Mouse (Mus musculus): Measurements from ENCODE around the gene Zzz3.

GRCm38 (mm10) chr3:152395350-152396277 lies at the start of gene Zzz3:
- no peak for TF ChIP-seq CTCF (IDR thresholded peaks at IDR 0.05; ENCODE audit: borderline replicate concordance, insufficient read depth, low read length)
- TF ChIP-seq POLR2A (IDR thresholded peaks at IDR 0.05; ENCODE audit: low read depth, low read length), result peak; percentile 48
